ENCODE assay signal across 9 mouse cellular contexts in genomic region chr13:70610431-70611420, GRCm38 (mm10). TPM values are rescaled to one million over a fixed set of nuclear protein-coding genes. Genes with fewer than 3 reads are reported as not detected.
DNase-seq lines count a peak whose midpoint lies in the region; ATAC-seq and TF ChIP-seq lines count a peak whose summit lies in the region.
"Had no signal": no experiment of that assay in that cellular context is flagged by ENCODE, and none has a peak within 500 bp of the region (broad histone marks: within the 10 kb centered on the region; RNA-seq: fewer than 3 reads in every experiment).

No protein-coding gene starts in this region.

- H3K9me3 ChIP-seq in E14TG2a.4 (ENCODE audit: low read length): no peaks in the 10 kb centered on the region
- no peaks in the 10 kb centered on the region for H3K9me3 ChIP-seq in limb, embryonic 11.5 days (ENCODE audit: control insufficient read depth, low read length)
- H3K9me3 ChIP-seq in neural tube, embryonic 12.5 days: no peaks in the 10 kb centered on the region
- H3K9me3 ChIP-seq: limb, embryonic 13.5 days had no signal

- H3K36me3 ChIP-seq in E14TG2a.4 (ENCODE audit: insufficient read depth, low read length): peaks cover 94% of the 10 kb centered on the region
- peaks cover 10% of the 10 kb centered on the region for H3K36me3 ChIP-seq in limb, embryonic 11.5 days (ENCODE audit: control insufficient read depth, insufficient read depth, low read length)
- H3K36me3 ChIP-seq in neural tube, embryonic 12.5 days: peaks cover 83% of the 10 kb centered on the region

- H3K4me3 ChIP-seq in E14TG2a.4 (replicated peaks; ENCODE audit: low read length): no peak overlapping the region
- no peak overlapping the region for H3K4me3 ChIP-seq in limb, embryonic 11.5 days (ENCODE audit: low read depth, low read length)
- no peak overlapping the region for H3K4me3 ChIP-seq in neural tube, embryonic 12.5 days
- H3K4me3 ChIP-seq: limb, embryonic 13.5 days had no signal

- DNase-seq in adrenal gland, postnatal 10 days: peak; percentile 80
- peak; percentile 68 for DNase-seq in embryo, embryonic 11 days
- DNase-seq in kidney, adult 8-10 months: peak; percentile 43 to 76
- peak; percentile 77 for DNase-seq in limb, embryonic 11.5 days (ENCODE audit: low spot score)
- peak; percentile 40 for DNase-seq in testis, postnatal 14 days (ENCODE audit: low spot score)

- WGBS in limb, embryonic 11.5 days: 89% methylated on average over 15 of the region's 15 CpGs
- 86% methylated on average over 15 of the region's 15 CpGs for WGBS in neural tube, embryonic 12.5 days

- H3K4me1 ChIP-seq in E14TG2a.4 (replicated peaks; ENCODE audit: low read depth, low read length): no peaks in the 10 kb centered on the region; the same call in 1 of the 2 replicates
- no peaks in the 10 kb centered on the region for H3K4me1 ChIP-seq in limb, embryonic 11.5 days (ENCODE audit: control insufficient read depth, insufficient read depth, low read length)
- H3K4me1 ChIP-seq in neural tube, embryonic 12.5 days: no peaks in the 10 kb centered on the region
- H3K4me1 ChIP-seq: limb, embryonic 13.5 days had no signal

- ATAC-seq in granulocyte monocyte progenitor cell, adult 5-6 weeks (replicated peaks; ENCODE audit: poor library complexity, severe bottlenecking): peak; percentile 84
- ATAC-seq in limb, embryonic 11.5 days (ENCODE audit: insufficient number of reproducible peaks, low FRiP score, low TSS enrichment, low read depth): peak; percentile 51; the same call in 1 of the 2 replicates
- ATAC-seq in neural tube, embryonic 12.5 days (ENCODE audit: low FRiP score, low read depth): peak; percentile 44; the same call in 1 of the 2 replicates

- peak; percentile 74 for TF ChIP-seq CTCF in E14TG2a.4 (conservative IDR thresholded peaks at IDR 0.05; ENCODE audit: low read length)

- H3K27ac ChIP-seq in limb, embryonic 11.5 days (replicated peaks; ENCODE audit: low read depth, low read length): no peak overlapping the region
- no peak overlapping the region for H3K27ac ChIP-seq in neural tube, embryonic 12.5 days
- H3K27ac ChIP-seq: limb, embryonic 13.5 days had no signal

- H3K27me3 ChIP-seq in E14TG2a.4 (ENCODE audit: insufficient read depth, low read length): no peaks in the 10 kb centered on the region
- H3K27me3 ChIP-seq in limb, embryonic 11.5 days (ENCODE audit: control insufficient read depth, insufficient read depth, low read length): no peaks in the 10 kb centered on the region
- no peaks in the 10 kb centered on the region for H3K27me3 ChIP-seq in neural tube, embryonic 12.5 days (replicated peaks)
- H3K27me3 ChIP-seq: limb, embryonic 13.5 days had no signal

- H3K9ac ChIP-seq in limb, embryonic 11.5 days (ENCODE audit: low read length): no peak overlapping the region
- H3K9ac ChIP-seq in neural tube, embryonic 12.5 days: no peak overlapping the region
- H3K9ac ChIP-seq: limb, embryonic 13.5 days had no signal

- no peak overlapping the region for H3K4me2 ChIP-seq in limb, embryonic 11.5 days (ENCODE audit: low read depth, severe bottlenecking)
- H3K4me2 ChIP-seq in neural tube, embryonic 12.5 days (replicated peaks): no peak overlapping the region
- H3K4me2 ChIP-seq: limb, embryonic 13.5 days had no signal

RNA-seq across cellular contexts. Expression of gene Ice1, which starts 26.7 kb away (rescaled TPM):
- 10 to 100 TPM; 22.5 to 31.4 TPM for total RNA-seq in adrenal gland, postnatal 10 days (2021)
- total RNA-seq in granulocyte monocyte progenitor cell, adult 5-6 weeks (2014; fragmentation: Nextera tagmentation): 33.6 and 37.3 TPM in 2 replicates
- total RNA-seq in granulocyte monocyte progenitor cell, adult 5-6 weeks (2017): 24.9 TPM in 2 replicates
- polyA plus RNA-seq in limb, embryonic 11.5 days (2014; fragmentation: Nextera tagmentation; extraction: Ambion mirVana): 30.4 and 33.2 TPM in 2 replicates
- 26.1 and 31.8 TPM in 2 replicates for polyA plus RNA-seq in neural tube, embryonic 12.5 days (2016; fragmentation: Nextera tagmentation; extraction: Ambion mirVana)
